Mouse (Mus musculus) brown adipose tissue, adult 24 weeks (tissue): ENCODE data around the gene Itgb3bp. TPM values are rescaled to one million over a fixed set of nuclear protein-coding genes. Genes with fewer than 3 reads are reported as not detected.

Experiments
- H3K27ac ChIP-seq: fragments of 200-500 bp; replicated peaks from 2 replicates; pipeline ENCODE4 v1.5.1; 2012; ENCODE audit warnings: low read depth, mild to moderate bottlenecking, low read length
- H3K4me1 ChIP-seq: fragments of 200-500 bp; 2 replicates; pipeline ENCODE4 v1.6.1; 2012; ENCODE audit warnings: low read length, mixed read lengths; ENCODE audit not compliant: control insufficient read depth, insufficient read depth, insufficient read length
- H3K4me3 ChIP-seq: fragments of 200-500 bp; 2 replicates; pipeline ENCODE4 v1.5.1; 2012; ENCODE audit warnings: low read depth, mild to moderate bottlenecking, low read length, moderate library complexity; ENCODE audit not compliant: insufficient read depth
- polyA plus RNA-seq: library from polyadenylated mRNA; stranded (reverse); fragments of >200 nt; gene quantifications from 2 replicates; pipeline ENCODE4 v1.2.4, GENCODE M21; 2012; ENCODE audit not compliant: missing spikeins, insufficient read depth, insufficient read length

Itgb3bp gene
- polyA plus RNA-seq, 1 experiment = 18.2 TPM

GRCm38 (mm10) chr4:99717905-99718304 lies 211.7 kb downstream of the Itgb3bp start:
- Histone ChIP-seq H3K27ac (no peak overlapping the region), H3K4me1 (no peaks in the 10 kb centered on the region), H3K4me3 (no peak overlapping the region)

- Histone ChIP-seq H3K4me3 (peak overlapping the region; percentile 72), H3K4me1 (no peaks in the 10 kb centered on the region), H3K27ac (no peak overlapping the region)
Observed at GRCm38 (mm10) chr4:99715783-99716416, 213.7 kb downstream of the Itgb3bp start.

Other genes starting within 250 kb of the Itgb3bp start
- 2.4 and 3.6 TPM in 2 replicates for gene Alg6, start 214.1 kb downstream of the Itgb3bp start, polyA plus RNA-seq
- 2.2 and 3.1 TPM in 2 replicates for gene Efcab7, start 100.6 kb downstream of the Itgb3bp start, polyA plus RNA-seq
- gene Pgm1, start 399 bp downstream of the Itgb3bp start, polyA plus RNA-seq = 239 and 244 TPM in 2 replicates
- gene Ror1, start 166.0 kb upstream of the Itgb3bp start, polyA plus RNA-seq = 0.36 TPM in 1 of 2 replicates, not detected in the other